Mouse (Mus musculus): ENCODE results near the gene Fcgr3.
"Not testable (repeated sequence)": the region's sequence is repeated elsewhere in the genome, so short reads cannot be mapped to it uniquely, and the experiment has no call there.

The Fcgr3 gene

DNA sequence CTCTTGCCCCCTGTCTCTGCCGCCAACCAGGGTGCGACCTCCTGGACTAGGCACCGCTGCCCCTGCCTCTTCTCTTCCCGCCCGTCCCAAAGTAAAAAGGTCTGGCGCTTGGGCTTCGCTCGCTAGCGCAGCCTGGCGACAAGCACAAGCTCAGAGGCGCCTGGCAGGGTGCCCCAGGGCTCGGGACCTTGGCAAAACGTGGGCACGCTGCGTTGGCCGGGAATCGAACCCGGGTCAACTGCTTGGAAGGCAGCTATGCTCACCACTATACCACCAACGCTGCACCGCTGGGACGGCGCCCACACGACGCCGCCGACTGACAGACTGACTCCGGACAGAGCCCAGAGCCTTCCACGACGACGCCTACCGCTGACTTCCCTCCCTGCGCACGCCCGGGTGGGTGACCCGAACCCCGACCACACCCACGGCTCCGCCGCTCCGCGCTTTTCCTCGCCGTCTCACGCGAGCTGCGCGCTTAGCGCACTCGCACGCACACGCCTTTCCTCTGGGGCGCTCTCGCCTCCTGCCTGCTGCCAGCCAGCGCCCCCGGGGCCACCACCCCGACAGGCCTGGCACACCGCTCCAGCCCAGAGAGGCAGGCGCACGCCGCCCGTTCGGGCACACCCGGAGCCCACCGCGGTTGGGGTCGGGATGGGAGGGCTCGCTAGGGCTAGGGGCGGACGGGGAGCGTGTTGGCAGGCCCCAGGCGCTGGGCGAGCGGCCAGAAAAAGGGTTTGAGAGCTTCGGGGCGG, at the start of gene Fcgr3:
Gene Fcgr3 (minus strand): TSS at position 445 of the 752 bp plus-strand sequence.
- DNase-seq = peak; percentile 40 to 66

DNA sequence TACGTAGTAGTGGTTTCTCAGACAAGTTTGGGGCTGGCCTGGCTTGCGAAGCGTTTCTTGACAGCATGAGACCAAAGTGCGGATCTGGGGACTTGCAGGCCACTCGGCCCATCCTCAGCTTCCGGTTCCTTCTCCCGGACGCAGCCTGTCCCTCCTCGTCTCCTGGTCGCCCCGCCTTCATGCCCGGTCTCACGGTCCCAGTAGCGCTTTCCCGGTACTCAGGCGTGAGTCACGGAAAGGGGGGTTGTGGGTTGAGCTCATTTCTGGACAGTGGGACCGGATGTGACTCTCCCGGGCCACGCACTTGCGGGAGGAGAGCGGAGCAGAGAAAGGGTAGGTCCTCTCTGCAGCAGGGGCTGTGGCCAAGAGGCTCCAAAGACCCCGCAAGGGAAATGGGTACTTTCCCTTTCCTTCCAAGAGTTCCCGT, 49.2 kb upstream of the Fcgr3 start, which contains the start of gene Cfap126:
Gene Cfap126 (plus strand): TSS at position 46 of the 427 bp plus-strand sequence.
- peak; percentile 72 to 86 for DNase-seq

GRCm38 (mm10) chr1:171112986-171113385, 48.3 kb upstream of the Fcgr3 start:
- no peak for DNase-seq

GRCm38 (mm10) chr1:171111781-171112575, 47.2 kb upstream of the Fcgr3 start:
- DNase-seq = peak; percentile 32 to 43

GRCm38 (mm10) chr1:171111020-171111780, 46.5 kb upstream of the Fcgr3 start:
- peak; percentile 89 to 98 for DNase-seq

GRCm38 (mm10) chr1:171110659-171111019, 45.9 kb upstream of the Fcgr3 start:
- DNase-seq = no peak

GRCm38 (mm10) chr1:171109620-171110019, 44.9 kb upstream of the Fcgr3 start:
- no peak for DNase-seq

- DNase-seq = no peak
Observed at GRCm38 (mm10) chr1:171105226-171105625, 40.5 kb upstream of the Fcgr3 start.

DNA sequence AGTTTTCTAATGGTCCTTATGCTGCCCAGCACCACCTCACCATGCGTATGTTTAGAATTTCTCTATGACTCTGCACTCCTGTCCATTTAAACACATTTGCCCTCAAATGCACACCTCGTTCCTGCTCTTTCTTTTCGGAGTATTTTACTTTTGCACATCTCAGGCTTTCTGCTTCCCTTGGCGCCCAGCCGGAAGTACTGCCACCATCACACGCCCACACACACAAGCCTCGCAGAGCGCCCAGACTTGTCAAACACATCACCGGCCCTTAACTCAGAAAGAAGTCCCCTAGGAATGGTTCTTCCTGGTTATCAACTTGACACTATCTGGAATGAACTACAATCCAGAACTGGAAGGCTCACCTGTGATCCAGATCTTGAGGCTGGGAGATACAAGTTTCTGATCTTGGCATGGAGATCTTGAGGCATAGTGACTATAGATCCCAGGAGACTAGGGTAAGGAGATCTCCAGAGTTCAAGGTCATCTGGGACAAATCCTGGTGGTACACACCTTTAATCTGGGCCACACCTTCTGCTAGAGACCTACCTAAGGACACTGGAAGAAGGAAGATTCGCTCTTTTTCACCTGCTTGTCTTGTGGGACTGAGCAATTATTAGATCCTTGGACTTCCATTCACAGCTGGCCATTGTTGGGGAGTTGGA, 38.6 kb upstream of the Fcgr3 start:
- DNase-seq = peak in 1 of 2 experiments; percentile 20

- peak; percentile 71 to 88 for DNase-seq
Observed at GRCm38 (mm10) chr1:171102547-171103177, 37.9 kb upstream of the Fcgr3 start.

- peak; percentile 81 to 89 for DNase-seq
Observed at GRCm38 (mm10) chr1:171101733-171102546, 37.2 kb upstream of the Fcgr3 start.

- no peak for DNase-seq
Observed at GRCm38 (mm10) chr1:171101033-171101432, 36.3 kb upstream of the Fcgr3 start.

- DNase-seq = no peak
Observed at GRCm38 (mm10) chr1:171097612-171098011, 32.9 kb upstream of the Fcgr3 start.

- no peak for DNase-seq
Observed at GRCm38 (mm10) chr1:171097136-171097535, 32.4 kb upstream of the Fcgr3 start.

DNA sequence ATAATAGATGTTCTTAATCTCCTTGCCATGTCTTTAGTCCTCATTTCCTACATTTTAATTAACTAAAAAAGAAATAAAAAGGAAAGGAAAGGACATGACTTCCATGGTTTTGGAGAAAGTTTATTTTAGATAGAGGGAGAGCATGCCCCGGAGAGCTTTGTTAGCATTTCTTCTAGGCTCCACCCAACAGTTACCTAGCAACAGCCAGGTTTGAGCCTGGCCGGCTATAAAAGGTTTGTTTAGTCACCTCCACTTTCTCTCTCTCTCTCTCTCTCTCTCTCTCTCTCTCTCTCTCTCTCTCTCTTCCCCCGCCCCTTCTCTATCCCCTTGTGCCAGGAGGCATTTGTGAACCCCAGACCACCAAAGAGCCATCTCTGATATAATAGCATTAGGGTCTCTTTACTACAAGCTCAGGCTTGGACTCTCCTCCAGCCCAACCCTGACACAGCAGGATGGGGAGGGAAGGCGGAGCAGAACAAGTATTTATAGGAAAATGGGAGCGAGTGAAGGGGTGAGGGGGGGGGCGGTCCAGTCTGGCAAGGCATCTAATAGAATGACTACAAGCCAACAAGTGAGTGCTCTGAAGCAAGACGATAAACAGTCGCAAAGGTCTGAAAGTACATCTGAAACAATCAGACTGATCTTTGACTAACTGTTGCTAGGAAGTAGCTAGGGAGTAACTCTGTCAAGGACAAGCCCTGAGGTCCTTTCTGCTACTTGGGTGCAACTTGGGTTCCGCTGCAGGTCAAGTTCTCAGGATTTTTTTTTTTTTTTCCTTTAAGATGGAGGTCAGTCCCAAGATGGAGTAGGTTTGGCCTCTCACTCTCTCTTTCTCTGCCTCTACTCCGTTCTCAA, 31.6 kb upstream of the Fcgr3 start:
- DNase-seq = no peak

GRCm38 (mm10) chr1:171094424-171094823, 29.7 kb upstream of the Fcgr3 start:
- no peak for DNase-seq

- no peak for DNase-seq
Observed at GRCm38 (mm10) chr1:171090761-171091160, 26.0 kb upstream of the Fcgr3 start.

GRCm38 (mm10) chr1:171089891-171090290, 25.2 kb upstream of the Fcgr3 start:
- DNase-seq = no peak

DNA sequence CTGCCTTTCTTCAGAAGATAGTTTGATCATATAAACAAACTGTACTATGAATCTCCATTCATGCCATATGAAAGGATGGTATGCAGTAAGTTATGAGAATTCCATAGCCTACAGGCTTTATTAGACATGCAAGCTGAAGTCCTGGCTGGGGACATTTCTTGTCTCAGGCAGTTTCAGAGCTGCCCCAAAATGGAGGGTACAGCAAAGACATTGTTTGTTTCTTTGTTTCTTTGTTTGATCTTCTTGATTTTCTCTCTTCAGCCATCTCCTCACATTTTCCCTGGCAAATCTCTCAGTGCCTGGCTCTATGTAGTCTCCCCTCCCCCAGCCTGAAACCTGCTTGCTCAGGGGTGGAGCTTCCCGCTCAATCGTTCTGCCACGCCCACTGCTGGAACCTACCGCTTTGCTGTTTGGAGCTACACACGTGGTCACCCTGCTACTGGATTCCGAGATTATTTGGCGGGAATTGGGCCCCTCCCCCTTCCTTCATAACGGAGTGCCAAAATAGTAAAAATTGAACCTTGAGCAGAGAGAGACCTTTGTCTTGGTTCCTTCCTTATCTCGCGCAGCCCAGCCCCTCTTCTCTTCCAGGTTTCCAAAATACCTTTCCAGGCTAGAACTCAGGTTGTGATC, 23.6 kb upstream of the Fcgr3 start:
- DNase-seq = not testable (repeated sequence)

DNA sequence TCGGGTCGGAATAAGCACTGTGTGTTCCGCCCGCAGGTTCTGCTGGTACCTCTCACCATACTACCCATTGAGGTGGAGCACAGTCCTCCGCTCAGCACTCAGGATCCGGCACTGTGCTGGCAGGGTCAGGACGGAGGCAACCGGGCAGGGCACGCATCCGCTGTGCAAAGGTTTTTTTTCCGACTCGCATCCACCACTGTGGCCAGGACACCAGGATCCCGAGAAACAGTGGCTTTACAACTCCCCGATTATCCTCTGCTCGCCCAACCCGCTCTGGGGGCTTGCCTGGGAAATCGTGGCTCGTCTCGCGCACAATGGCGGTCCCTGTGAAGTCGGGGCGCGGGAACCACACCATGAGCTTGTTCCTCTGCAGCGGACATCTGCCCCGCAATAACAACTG, 21.0 kb upstream of the Fcgr3 start:
- DNase-seq = no peak

All from cerebellum, adult 18-20 months (tissue).